Mouse (Mus musculus) telencephalon, adult 2 months (tissue): ENCODE measurements around the gene Gm21976.
A peak's percentile ranks its signal among the peaks of the same experiment; 100 is the strongest.

ENCODE experiments used
- DNase-seq: peaks from one replicate; pipeline ENCODE4 v3.0.0-alpha.2; 2011; ENCODE audit warnings: low read depth, low spot score

Gene Gm21976

GRCm38 (mm10) chr13:98279686-98280085 lies at the start of gene Gm21976:
Gm21976 (plus strand) TSS chr13:98279887.
- no peak for DNase-seq

- DNase-seq = no peak
These were observed 49.2 kb upstream of the Gm21976 start for GRCm38 (mm10) chr13:98230511-98230910.

GRCm38 (mm10) chr13:98235451-98235850 lies 44.2 kb upstream of the Gm21976 start:
- no peak for DNase-seq

- peak; percentile 57 for DNase-seq
These were observed 39.6 kb upstream of the Gm21976 start for GRCm38 (mm10) chr13:98239978-98240641.

- DNase-seq = no peak
These were observed 38.0 kb upstream of the Gm21976 start for GRCm38 (mm10) chr13:98241531-98242282.

GRCm38 (mm10) chr13:98244571-98245350 lies 34.9 kb upstream of the Gm21976 start:
- no peak for DNase-seq

- DNase-seq = no peak
These were observed 34.3 kb upstream of the Gm21976 start for GRCm38 (mm10) chr13:98245386-98245785.

- no peak for DNase-seq
These were observed 30.1 kb upstream of the Gm21976 start for GRCm38 (mm10) chr13:98249594-98249993.

- DNase-seq = peak; percentile 85
These were observed 24.8 kb upstream of the Gm21976 start for GRCm38 (mm10) chr13:98254921-98255320.

- DNase-seq = peak; percentile 98
These were observed 16.8 kb upstream of the Gm21976 start, which contains the start of the genes Utp15 and Ankra2 for GRCm38 (mm10) chr13:98262636-98263457. Utp15 (minus strand) TSS chr13:98263041. Ankra2 (plus strand) TSS chr13:98263074.

- no peak for DNase-seq
These were observed 16.2 kb upstream of the Gm21976 start for GRCm38 (mm10) chr13:98263458-98263987.

- no peak for DNase-seq
These were observed 15.6 kb upstream of the Gm21976 start for GRCm38 (mm10) chr13:98264111-98264510.

GRCm38 (mm10) chr13:98274023-98274422 lies 5.7 kb upstream of the Gm21976 start:
- no peak for DNase-seq

- DNase-seq = no peak
These were observed 4.0 kb upstream of the Gm21976 start for GRCm38 (mm10) chr13:98275646-98276045.

- DNase-seq = no peak
These were observed 3.4 kb upstream of the Gm21976 start for GRCm38 (mm10) chr13:98276253-98276652.

GRCm38 (mm10) chr13:98277501-98277900 lies 2.2 kb upstream of the Gm21976 start:
- no peak for DNase-seq

GRCm38 (mm10) chr13:98280990-98281650 lies 1.4 kb downstream of the Gm21976 start:
- DNase-seq = no peak

GRCm38 (mm10) chr13:98290719-98291118 lies 11.0 kb downstream of the Gm21976 start:
- DNase-seq = no peak

- no peak for DNase-seq
These were observed 12.0 kb downstream of the Gm21976 start for GRCm38 (mm10) chr13:98291712-98292111.

GRCm38 (mm10) chr13:98296072-98296471 lies 16.4 kb downstream of the Gm21976 start:
- no peak for DNase-seq
